Mouse (Mus musculus) heart, postnatal 36 days (tissue): ENCODE measurements at regions not wholly inside any gene's neighbourhood (a gene's known extent, or its start where the extent isn't known, plus 50 kb on each side); places are given as distances from the start of the nearest gene placed in this dataset.

Source experiments
- DNase-seq, 2 experiments: peaks; one replicate each; pipeline ENCODE4 v3.0.0; 2021 to 2022
- intact Hi-C: fragments of 180-260 bp; cut with DNase I; formaldehyde crosslinking; loops from one replicate; pipeline ENCODE4 v1.15.1; 2025

GRCm38 (mm10) chr13:111996910-111997309, 188.1 kb upstream of the Map3k1 start:
- intact Hi-C loops = loop anchor here (5.0 kb wide), 1 partner anchor 40 kb away; no protein-coding TSS in a partner anchor
- DNase-seq = peak; percentile 57 to 61

- no peak for DNase-seq
- intact Hi-C loops = loop anchor here (5.0 kb wide), 1 partner anchor 41 kb away; no protein-coding TSS in a partner anchor
Measured at GRCm38 (mm10) chr13:111997980-111998945, 189.5 kb upstream of the Map3k1 start.

- intact Hi-C loops = loop anchor here (5.0 kb wide), 4 partner anchors 42 to 258 kb away; partner anchors contain the start of gene Map3k1
- DNase-seq = no peak
Measured at GRCm38 (mm10) chr13:111999647-112000292, 191.0 kb upstream of the Map3k1 start.

- no peak for DNase-seq
- intact Hi-C loops = loop anchor here (5.0 kb wide), 3 partner anchors 97 to 257 kb away; partner anchors contain the start of gene Map3k1
Measured at GRCm38 (mm10) chr13:112000293-112000665, 191.5 kb upstream of the Map3k1 start.

GRCm38 (mm10) chr13:112000696-112001095, 191.9 kb upstream of the Map3k1 start:
- intact Hi-C loops = loop anchor here (5.0 kb wide), 3 partner anchors 97 to 257 kb away; partner anchors contain the start of gene Map3k1
- no peak for DNase-seq

- DNase-seq = peak; percentile 44 to 46
- intact Hi-C loops = loop anchor here (2.0 to 5.0 kb wide), 5 partner anchors 79 to 256 kb away; partner anchors contain the start of gene Map3k1
Measured at GRCm38 (mm10) chr13:112001155-112002025, 192.6 kb upstream of the Map3k1 start.

GRCm38 (mm10) chr13:112002661-112003347, 194.0 kb upstream of the Map3k1 start:
- intact Hi-C loops = loop anchor here (2.0 to 5.0 kb wide), 5 partner anchors 78 to 254 kb away; partner anchors contain the start of gene Map3k1
- DNase-seq = peak; percentile 26 to 41

GRCm38 (mm10) chr13:112003445-112003844, 194.7 kb upstream of the Map3k1 start:
- intact Hi-C loops = loop anchor here (2.0 to 5.0 kb wide), 5 partner anchors 77 to 254 kb away; partner anchors contain the start of gene Map3k1

GRCm38 (mm10) chr13:112004126-112004525, 195.3 kb upstream of the Map3k1 start:
- intact Hi-C loops = loop anchor here (5.0 kb wide), 3 partner anchors 93 to 253 kb away; partner anchors contain the start of gene Map3k1
- no peak for DNase-seq

More at GRCm38 (mm10) chr13:112003445-112003844, 194.7 kb upstream of the Map3k1 start:
- no peak for DNase-seq

GRCm38 (mm10) chr13:112005421-112005820, 196.6 kb upstream of the Map3k1 start:
- no peak for DNase-seq

GRCm38 (mm10) chr13:112008806-112009205, 200.0 kb upstream of the Map3k1 start:
- no peak for DNase-seq
- intact Hi-C loops = no loop called here

More at GRCm38 (mm10) chr13:112005421-112005820, 196.6 kb upstream of the Map3k1 start:
- intact Hi-C loops = no loop called here

GRCm38 (mm10) chr13:112009288-112009687, 200.5 kb upstream of the Map3k1 start:
- intact Hi-C loops = no loop called here
- DNase-seq = no peak

- intact Hi-C loops = no loop called here
- no peak for DNase-seq
Measured at GRCm38 (mm10) chr13:112010464-112010863, 201.7 kb upstream of the Map3k1 start.

GRCm38 (mm10) chr13:112012640-112013039, 203.8 kb upstream of the Map3k1 start:
- DNase-seq = no peak
- intact Hi-C loops = no loop called here

GRCm38 (mm10) chr13:112015083-112015482, 206.3 kb upstream of the Map3k1 start:
- intact Hi-C loops = no loop called here
- no peak for DNase-seq

- intact Hi-C loops = no loop called here
- DNase-seq = no peak
Measured at GRCm38 (mm10) chr13:112016280-112016679, 207.5 kb upstream of the Map3k1 start.

GRCm38 (mm10) chr13:112018497-112019281, 209.9 kb upstream of the Map3k1 start:
- intact Hi-C loops = no loop called here
- DNase-seq = no peak

- DNase-seq = no peak
- intact Hi-C loops = no loop called here
Measured at GRCm38 (mm10) chr13:112019575-112019974, 210.8 kb upstream of the Map3k1 start.
